Mouse (Mus musculus): Measurements from ENCODE around the gene Olfr62.

Gene Olfr62

DNA sequence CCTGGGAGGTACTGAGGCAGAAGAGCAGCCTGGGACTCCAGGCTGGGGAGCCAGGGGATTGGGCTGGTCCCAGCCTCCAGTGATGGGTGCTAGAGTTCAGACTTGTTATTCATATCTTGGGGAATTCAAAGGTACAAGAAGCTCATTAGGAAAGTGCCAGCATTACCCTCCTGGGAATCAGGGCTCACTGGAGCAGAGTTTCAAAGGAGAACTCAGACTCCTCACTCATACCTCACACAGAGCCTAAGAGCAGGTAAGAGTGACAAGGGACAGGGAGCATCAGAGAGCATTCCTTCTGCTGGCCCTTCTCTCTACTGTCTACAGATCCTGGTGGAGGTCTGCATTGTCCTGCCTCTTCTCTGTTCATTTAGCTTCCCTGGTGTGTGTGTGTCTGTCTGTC lies at the start of gene Olfr62:
Olfr62 (plus strand) TSS at position 301 of the 400 bp plus-strand sequence.
- no peak for DNase-seq (ENCODE audit: low spot score in 2 of 2)

DNA sequence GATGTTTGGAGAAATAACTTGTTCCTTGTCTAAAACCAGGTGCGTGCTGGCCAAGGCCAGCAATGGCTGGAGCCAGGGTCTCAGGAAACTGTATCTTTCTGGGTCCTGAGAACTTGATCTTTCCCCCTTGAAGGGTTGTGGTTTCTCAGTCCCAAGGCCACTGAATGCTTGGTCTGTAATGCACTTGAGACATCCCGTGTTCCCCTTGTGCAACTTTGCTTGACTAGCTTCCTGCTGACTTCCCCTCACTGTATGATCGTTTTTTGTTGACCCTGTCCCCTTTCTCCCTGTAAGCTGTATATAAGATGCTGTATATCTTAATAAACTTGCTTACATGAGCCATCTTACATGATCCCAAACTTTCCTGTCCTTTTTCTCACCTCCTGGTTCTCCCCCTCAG lies 48.9 kb upstream of the Olfr62 start:
- no peak for DNase-seq (ENCODE audit: low spot score in 2 of 2)

DNA sequence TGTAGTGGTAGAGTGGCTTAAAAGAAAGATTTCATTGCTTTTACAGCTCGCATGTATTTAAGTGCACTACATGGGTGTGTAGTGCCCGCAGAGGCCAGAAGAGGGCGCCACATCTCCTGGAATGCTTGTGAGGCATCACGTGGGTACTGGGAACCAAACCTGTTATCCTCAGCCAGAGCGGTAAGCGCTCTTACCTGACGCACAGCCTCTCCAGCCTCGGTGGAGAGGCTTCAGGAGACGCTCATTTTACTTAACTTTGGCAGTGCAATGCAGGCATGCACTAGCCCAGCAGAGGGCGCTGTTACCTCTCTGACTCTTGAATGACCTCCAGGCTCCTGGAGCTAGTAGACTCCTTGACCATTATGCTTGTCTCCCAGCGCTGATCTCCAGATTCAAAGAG lies 46.1 kb upstream of the Olfr62 start:
- no peak for DNase-seq (ENCODE audit: low spot score in 2 of 2)

DNA sequence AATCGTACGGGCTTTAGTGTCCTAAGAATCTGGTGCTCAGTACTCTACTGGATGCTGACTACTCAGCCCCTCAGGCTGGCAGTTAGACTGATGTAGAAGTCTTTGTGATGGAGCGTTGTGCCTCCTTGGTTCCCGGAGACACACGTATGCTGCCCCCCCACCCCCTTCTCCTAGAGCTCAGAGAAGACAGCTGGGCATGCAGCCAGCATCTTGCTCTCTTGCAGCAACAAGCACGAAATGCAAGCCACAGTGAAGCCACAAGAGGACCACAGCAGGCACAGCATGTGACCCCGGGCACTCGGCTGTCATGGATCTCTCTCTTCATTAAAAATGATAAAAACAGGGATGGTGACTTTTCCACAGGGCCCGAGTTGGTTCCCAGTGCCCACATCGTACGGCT lies 43.3 kb upstream of the Olfr62 start:
- no peak for DNase-seq (ENCODE audit: low spot score in 2 of 2)

DNA sequence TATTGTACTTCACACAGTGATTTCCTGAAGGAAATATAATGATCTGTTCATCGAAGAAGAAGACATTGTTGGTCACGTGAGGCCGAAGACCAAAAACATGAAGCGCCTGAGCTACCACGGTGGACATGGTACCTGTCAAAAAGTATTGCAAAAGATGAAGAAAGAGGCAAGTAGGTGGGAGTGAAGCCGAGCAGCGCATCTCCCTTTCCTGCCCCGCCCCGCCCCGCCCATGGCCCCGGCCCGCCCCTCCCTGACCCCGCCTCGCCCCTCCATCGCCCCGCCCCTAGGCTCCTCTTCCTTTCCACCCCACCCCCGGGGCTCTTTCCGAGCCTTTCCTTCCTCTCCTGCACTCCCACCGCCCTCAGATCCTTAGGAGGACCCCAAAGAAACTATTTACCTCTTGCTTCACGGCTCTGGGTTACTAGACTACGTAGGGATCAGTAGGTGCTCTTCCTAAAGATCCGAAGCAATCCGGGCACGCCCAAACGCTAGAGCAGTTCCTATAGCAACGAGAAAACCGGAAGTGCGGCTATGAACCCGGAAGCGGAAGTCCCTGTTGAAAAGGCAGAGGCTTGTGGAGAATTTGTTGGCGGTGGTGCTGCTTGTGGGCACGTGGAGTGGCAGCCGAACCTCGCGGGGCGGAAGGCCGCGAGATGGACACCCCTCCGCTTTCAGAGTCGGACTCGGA lies 38.3 kb upstream of the Olfr62 start, which contains the start of the genes Cfap57 and Ebna1bp2:
Cfap57 (minus strand) TSS at position 499 of the 688 bp plus-strand sequence.
Ebna1bp2 (plus strand) TSS at position 521 of the 688 bp plus-strand sequence.
- DNase-seq (ENCODE audit: low spot score in 2 of 2), result peak; percentile 85 to 96

DNA sequence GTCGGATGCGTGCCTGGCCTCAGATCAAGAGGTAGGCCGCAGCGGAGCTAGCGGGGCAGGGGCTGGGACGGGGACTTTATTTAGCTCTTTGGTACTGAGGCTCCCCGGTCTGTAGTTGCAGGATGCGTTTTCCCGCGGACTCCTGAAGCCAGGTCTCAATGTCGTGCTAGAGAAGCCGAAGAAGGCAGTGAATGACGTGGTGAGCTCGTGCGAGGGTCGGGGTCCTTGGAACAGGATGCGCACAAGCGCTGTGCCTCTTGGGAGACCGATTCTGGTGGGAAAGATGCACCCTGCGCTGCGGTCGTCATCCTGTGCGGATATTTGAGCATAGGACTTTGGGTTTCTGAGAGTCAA lies 37.8 kb upstream of the Olfr62 start:
- DNase-seq (ENCODE audit: low spot score in 2 of 2), result no peak

DNA sequence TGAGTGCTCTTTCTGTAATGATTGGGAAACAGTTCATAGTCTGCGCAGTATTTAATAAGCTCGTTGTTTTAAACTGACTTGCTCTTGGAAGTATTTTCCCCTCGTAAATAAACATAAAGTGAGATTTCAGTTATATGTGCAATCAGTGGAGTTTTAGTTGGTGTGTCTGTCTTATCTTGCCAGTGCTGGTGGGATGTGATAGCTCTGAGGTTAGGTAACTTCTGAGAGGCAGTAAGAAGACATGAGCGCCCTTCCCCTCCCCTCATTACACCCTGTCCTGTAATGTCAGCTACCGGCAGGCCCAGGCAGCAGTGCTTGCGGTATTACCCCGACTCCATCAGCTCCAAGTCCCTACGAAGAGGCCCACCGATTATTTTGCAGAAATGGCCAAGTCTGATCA lies 37.0 kb upstream of the Olfr62 start:
- DNase-seq (ENCODE audit: low spot score in 2 of 2), result no peak

DNA sequence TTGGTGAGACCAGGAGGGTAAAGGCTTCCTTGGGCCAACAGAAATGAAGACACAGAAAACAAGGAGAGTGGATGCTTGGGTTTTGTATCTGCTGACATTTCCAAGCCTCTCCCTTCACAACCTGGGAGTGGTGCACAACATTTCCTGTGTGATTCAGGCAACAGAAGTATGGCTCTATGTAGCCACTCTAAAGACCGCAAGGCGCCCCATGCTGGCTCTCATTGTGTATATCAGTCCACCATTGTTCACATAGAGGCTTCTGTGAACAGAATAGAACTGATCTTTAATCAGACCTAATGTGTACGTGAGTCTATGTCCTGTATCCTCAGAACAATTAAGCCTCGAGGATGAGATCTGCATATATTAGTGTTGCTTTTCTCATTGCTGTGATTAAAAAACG lies 28.5 kb upstream of the Olfr62 start:
- DNase-seq (ENCODE audit: low spot score in 2 of 2), result no peak

DNA sequence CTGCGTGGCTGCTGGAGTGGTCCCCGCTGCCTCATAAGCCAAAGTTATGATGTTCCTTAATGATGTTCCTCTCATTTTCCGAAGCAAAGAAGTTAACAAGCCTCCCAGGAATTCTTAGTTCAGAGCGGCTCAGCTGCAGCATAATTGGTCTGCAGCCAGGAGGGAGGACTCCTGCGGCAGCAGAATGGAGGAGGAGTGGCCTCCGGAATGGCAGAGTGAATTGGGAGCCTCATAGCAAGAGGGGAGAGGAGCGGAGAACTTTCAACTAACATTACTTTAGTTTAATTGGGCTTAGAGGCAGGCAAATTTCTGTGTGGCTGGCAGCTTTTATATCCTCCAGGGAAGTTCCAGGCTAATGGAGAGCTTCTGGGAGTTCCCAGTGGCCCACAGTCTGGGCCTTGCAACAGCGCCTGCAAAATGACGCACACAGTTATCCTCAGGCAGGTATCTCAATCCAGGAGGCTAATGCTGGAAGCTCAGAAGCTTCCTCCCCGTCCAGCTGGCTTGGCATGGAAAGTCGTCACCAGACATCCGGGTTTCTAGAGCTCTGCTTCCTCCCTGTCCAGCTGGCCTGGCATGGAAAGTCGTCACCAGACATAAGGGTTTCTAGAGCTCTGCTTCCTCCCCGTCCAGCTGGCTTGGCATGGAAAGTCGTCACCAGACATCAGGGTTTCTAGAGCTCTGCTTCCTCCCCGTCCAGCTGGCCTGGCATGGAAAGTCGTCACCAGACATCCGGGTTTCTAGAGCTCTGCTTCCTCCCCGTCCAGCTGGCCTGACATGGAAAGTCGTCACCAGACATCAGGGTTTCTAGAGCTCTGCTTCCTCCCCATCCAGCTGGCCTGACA lies 16.2 kb upstream of the Olfr62 start:
- DNase-seq (ENCODE audit: low spot score in 2 of 2), result no peak

DNA sequence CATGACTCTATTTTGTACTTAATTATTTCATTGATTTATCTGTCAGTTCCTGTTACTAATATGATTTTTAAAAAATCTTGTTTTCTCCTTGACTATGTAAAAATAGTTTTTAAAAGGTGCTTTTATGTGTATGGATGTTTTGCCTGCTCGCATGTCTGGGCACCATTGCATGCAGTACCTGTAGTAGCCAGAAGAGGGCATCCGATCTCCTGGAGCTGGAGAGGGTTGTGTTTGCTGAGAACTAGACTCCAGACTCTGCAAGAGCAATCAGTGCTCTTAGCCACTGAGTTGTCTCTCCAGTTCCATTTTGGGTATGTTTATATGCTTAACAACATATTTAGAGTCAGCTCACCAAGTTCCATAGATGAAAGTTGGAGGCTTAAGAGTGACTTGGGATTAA lies 13.5 kb upstream of the Olfr62 start:
- DNase-seq (ENCODE audit: low spot score in 2 of 2), result peak in 1 of 2 experiments; percentile 65

DNA sequence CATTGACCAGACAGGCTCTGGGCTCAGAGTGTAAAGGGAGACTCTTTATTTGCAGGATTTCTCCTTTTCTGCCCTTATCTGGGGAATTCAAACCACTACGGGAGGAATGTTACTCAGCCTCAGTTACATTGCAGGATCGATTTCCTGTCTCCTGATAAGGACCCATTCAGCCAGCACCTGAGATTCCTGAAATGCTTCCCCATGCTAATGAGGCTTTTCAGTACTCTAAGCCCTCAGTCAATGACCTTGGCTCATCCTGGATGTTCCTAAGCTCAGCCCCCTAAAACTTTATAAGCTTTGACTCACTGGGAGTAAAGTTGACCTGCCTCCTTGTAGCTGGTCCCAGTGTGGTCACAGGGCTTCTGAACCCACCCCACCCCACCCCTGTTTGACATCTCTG lies 28.3 kb downstream of the Olfr62 start:
- DNase-seq (ENCODE audit: low spot score in 2 of 2), result no peak

DNA sequence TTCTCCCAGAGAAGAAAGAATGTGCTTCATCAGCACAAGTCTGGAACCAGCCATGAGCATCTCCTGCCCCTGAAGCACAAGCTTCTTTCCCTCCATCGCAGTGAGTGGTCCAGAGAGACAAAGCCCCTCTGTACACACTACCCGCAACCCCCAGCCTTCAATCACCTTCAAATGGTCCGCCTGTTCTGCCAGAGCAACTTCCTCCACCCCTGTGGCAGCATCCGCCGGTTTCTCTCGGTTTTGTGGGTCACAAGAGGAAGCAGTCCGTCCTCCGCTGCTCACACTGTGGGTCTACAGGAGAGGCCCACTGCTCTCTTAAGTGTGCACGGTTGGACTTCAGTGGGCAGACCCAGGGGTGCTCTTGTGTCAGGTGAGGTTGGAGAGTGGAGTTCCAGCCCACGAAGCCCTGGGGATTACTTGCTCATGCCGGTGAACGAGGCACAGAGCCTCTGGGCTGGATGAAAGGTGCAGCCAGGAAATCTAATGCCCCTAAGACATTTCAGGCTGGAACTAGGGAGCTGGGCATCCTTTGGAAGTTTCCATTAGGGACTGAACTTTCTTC lies 33.7 kb downstream of the Olfr62 start, which contains the start of gene Olfr1342:
Olfr1342 (minus strand) TSS at position 345 of the 562 bp plus-strand sequence.
- no peak for DNase-seq (ENCODE audit: low spot score in 2 of 2)

DNA sequence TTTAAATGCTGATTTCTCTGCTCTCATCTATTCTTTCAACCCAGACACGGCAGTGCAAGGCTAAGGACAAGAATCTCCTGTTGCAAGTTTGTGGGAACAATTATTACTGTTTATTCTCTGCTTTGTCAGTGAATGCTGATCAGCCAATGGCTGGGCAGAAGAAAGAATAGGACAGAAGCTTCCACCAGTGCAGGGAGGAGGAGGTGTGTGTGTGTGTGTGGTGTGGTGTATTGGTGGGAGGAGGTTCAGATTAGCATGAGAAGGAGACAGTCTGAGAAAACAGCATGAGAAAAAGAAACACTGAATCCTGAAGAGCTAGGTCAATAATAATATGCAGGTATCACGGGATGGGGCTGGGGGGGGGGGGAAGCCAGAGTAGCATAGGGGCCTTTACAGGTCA lies 35.1 kb downstream of the Olfr62 start:
- no peak for DNase-seq (ENCODE audit: low spot score in 2 of 2)

DNA sequence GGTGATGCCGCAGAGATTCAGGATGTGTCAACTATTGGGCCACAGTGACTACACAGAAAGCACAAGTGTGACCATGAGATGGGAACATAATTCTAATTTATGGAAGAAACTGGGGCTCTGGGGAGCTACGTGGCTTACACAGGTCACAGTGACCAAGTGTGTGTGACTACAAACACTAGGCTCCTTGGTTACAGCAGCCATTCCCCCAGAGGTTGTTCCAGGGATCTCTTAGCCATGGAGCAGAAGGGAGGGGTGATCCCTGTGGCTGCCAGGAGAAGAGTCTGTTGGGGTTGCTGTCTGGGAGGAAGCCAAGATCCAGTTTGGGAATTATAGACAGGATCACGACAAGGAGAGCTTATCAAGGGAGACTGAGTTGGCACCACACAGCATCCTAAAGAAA lies 44.5 kb downstream of the Olfr62 start, which contains the start of gene Olfr1341:
Olfr1341 (plus strand) TSS at position 301 of the 400 bp plus-strand sequence.
- no peak for DNase-seq (ENCODE audit: low spot score in 2 of 2)

DNA sequence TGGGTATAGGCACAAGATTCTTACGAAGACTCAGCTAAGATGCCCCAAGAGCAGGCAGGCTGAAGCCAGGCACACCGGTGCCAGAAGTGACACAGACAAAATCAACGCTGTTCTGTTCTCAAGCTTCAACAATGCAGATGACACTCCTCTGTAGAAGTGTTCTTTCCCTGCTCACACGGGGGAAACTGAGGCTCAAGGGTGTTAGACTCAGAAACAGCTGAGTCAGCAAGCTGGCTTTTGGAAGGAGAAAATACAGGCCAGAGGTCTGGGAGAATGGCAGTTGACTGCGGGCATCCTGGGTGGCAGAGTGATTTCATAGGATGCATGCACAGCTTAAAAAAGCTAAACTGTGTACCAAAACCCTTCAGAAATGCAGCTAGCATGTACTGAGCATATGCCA lies 49.3 kb downstream of the Olfr62 start:
- DNase-seq (ENCODE audit: low spot score in 2 of 2), result no peak

DNA sequence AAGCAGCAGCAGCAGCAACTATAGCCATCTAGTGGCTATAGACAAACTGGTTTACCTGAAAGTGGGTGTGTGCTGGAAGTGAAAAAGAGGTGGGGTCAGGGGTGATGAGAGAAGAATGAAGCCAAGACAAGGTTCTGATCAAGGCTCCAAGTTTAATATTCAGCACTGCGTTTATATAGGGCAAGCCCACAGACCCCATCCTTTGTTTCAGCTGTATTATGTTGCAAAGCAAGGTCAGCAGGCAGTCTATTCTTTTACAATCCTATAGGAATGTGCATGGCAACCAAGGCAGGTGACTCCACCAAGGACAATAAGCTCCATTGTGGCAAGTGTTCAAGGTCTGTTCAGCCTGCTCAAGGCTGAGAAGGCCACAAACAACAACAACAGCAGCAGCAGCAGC lies 52.9 kb downstream of the Olfr62 start:
- DNase-seq (ENCODE audit: low spot score in 2 of 2), result no peak
